ENCODE assay signal across 8 mouse cellular contexts in the genomic region with DNA sequence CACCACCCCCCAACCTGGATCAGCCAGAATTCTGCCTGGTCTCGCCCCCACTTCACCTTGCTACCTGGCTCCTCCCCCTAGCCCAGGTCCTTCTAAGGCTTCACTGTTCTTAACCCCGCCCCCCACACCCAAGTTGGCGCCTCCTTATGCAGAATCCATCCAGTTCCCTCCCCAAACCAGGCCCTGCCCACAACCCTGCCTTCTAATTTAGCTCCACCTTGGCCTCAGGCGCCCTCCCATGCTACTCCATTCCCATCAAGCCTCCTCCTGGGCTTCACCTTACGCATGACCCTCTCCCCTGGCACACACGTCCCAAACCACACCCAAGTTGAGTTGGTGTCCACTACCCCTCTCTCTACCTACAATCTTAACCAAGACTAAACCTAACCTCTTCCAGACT. TPM values are rescaled to one million over a fixed set of nuclear protein-coding genes. Genes with fewer than 3 reads are reported as not detected.
DNase-seq lines count a peak whose midpoint lies in the region; ATAC-seq lines count a peak whose summit lies in the region.

No protein-coding gene starts in this region.

- peaks cover 15% of the 10 kb centered on the region for H3K4me1 ChIP-seq in midbrain, embryonic 12.5 days
- H3K4me1 ChIP-seq in midbrain, embryonic 14.5 days (ENCODE audit: control insufficient read depth, insufficient read depth, low read length): peaks cover 10% of the 10 kb centered on the region; the same call in 1 of the 2 replicates
- H3K4me1 ChIP-seq in hindbrain, embryonic 16.5 days (ENCODE audit: control insufficient read depth, insufficient read depth, low read depth, low read length): peaks cover 13% of the 10 kb centered on the region
- peaks cover 17% of the 10 kb centered on the region for H3K4me1 ChIP-seq in neural tube, embryonic 15.5 days

- peak; percentile 51 for DNase-seq in cerebellum, adult 11-12 months
- no peak for DNase-seq in cerebellum, postnatal 4 days (ENCODE audit: low spot score in 2 of 2)
- DNase-seq in midbrain, embryonic 14.5 days: no peak
- DNase-seq in adrenal gland, adult (ENCODE audit: inconsistent age in 2 of 2, low spot score in 1 of 2): no peak

- H3K4me3 ChIP-seq in midbrain, embryonic 12.5 days: no peak overlapping the region
- no peak overlapping the region for H3K4me3 ChIP-seq in midbrain, embryonic 14.5 days (replicated peaks; ENCODE audit: low read depth, low read length)
- peak overlapping the region; percentile 44; the same call in 1 of the 2 replicates for H3K4me3 ChIP-seq in hindbrain, embryonic 16.5 days (ENCODE audit: low read length)
- H3K4me3 ChIP-seq in neural tube, embryonic 15.5 days (replicated peaks): no peak overlapping the region; the same call in 1 of the 2 replicates

- no peak overlapping the region for H3K27ac ChIP-seq in midbrain, embryonic 12.5 days (replicated peaks)
- no peak overlapping the region for H3K27ac ChIP-seq in midbrain, embryonic 14.5 days (replicated peaks; ENCODE audit: low read depth, low read length)
- no peak overlapping the region for H3K27ac ChIP-seq in hindbrain, embryonic 16.5 days (ENCODE audit: low read depth, low read length)
- H3K27ac ChIP-seq in neural tube, embryonic 15.5 days (replicated peaks): no peak overlapping the region

- peaks cover 49% of the 10 kb centered on the region for H3K27me3 ChIP-seq in midbrain, embryonic 12.5 days
- peaks cover 31% of the 10 kb centered on the region for H3K27me3 ChIP-seq in midbrain, embryonic 14.5 days (ENCODE audit: control insufficient read depth, insufficient read depth, low read length)
- peaks cover 15% of the 10 kb centered on the region for H3K27me3 ChIP-seq in hindbrain, embryonic 16.5 days (replicated peaks; ENCODE audit: control insufficient read depth, insufficient read depth, low read length)
- peaks cover 49% of the 10 kb centered on the region for H3K27me3 ChIP-seq in neural tube, embryonic 15.5 days (replicated peaks)

- no peak overlapping the region for H3K9ac ChIP-seq in midbrain, embryonic 12.5 days (replicated peaks)
- no peak overlapping the region for H3K9ac ChIP-seq in midbrain, embryonic 14.5 days (replicated peaks; ENCODE audit: low read length)
- H3K9ac ChIP-seq in hindbrain, embryonic 16.5 days (ENCODE audit: low read depth, low read length): no peak overlapping the region; the same call in 1 of the 2 replicates
- no peak overlapping the region for H3K9ac ChIP-seq in neural tube, embryonic 15.5 days (replicated peaks)

- peak overlapping the region; percentile 53; the same call in 1 of the 2 replicates for H3K4me2 ChIP-seq in midbrain, embryonic 12.5 days (replicated peaks)
- no peak overlapping the region; the same call in 1 of the 2 replicates for H3K4me2 ChIP-seq in midbrain, embryonic 14.5 days (ENCODE audit: low read length)
- H3K4me2 ChIP-seq in hindbrain, embryonic 16.5 days (ENCODE audit: low read length): peak overlapping the region; percentile 70
- H3K4me2 ChIP-seq in neural tube, embryonic 15.5 days: peak overlapping the region; percentile 82

- 13% methylated on average over 6 of the region's 6 CpGs for WGBS in midbrain, embryonic 12.5 days
- 8% methylated on average over 6 of the region's 6 CpGs for WGBS in midbrain, embryonic 14.5 days
- WGBS in hindbrain, embryonic 16.5 days: 9% methylated on average over 6 of the region's 6 CpGs
- 11% methylated on average over 6 of the region's 6 CpGs for WGBS in neural tube, embryonic 15.5 days

- ATAC-seq in midbrain, embryonic 12.5 days (ENCODE audit: low FRiP score, low read depth): no peak
- ATAC-seq in midbrain, embryonic 14.5 days (ENCODE audit: low FRiP score, low TSS enrichment): no peak
- ATAC-seq in hindbrain, embryonic 16.5 days: no peak
- no peak for ATAC-seq in neural tube, embryonic 15.5 days (ENCODE audit: low FRiP score)
- no peak for ATAC-seq in erythroblast, adult 5-6 weeks (replicated peaks; ENCODE audit: low FRiP score, poor library complexity, severe bottlenecking)

- H3K36me3 ChIP-seq in midbrain, embryonic 12.5 days: peaks cover 13% of the 10 kb centered on the region; the same call in 1 of the 2 replicates
- H3K36me3 ChIP-seq in midbrain, embryonic 14.5 days (ENCODE audit: control insufficient read depth, insufficient read depth, low read length): peaks cover 14% of the 10 kb centered on the region; the same call in 1 of the 2 replicates
- H3K36me3 ChIP-seq in hindbrain, embryonic 16.5 days (ENCODE audit: control insufficient read depth, insufficient read depth, low read length): peaks cover 8% of the 10 kb centered on the region; the same call in 1 of the 2 replicates
- H3K36me3 ChIP-seq in neural tube, embryonic 15.5 days: peaks cover 13% of the 10 kb centered on the region; the same call in 1 of the 2 replicates

- no peaks in the 10 kb centered on the region for H3K9me3 ChIP-seq in midbrain, embryonic 12.5 days
- H3K9me3 ChIP-seq in midbrain, embryonic 14.5 days (ENCODE audit: control insufficient read depth, low read length): no peaks in the 10 kb centered on the region
- H3K9me3 ChIP-seq in hindbrain, embryonic 16.5 days (ENCODE audit: control insufficient read depth, low read length): no peaks in the 10 kb centered on the region
- no peaks in the 10 kb centered on the region for H3K9me3 ChIP-seq in neural tube, embryonic 15.5 days (replicated peaks)

RNA-seq across cellular contexts. Expression of gene Cpne9, which starts 1.4 kb away (rescaled TPM):
- 0.22 and 0.34 TPM in 2 replicates for polyA plus RNA-seq in midbrain, embryonic 12.5 days (2016; fragmentation: Nextera tagmentation; extraction: Ambion mirVana)
- polyA plus RNA-seq in midbrain, embryonic 14.5 days (2014; fragmentation: Nextera tagmentation; extraction: Ambion mirVana): 4.7 and 5.5 TPM in 2 replicates
- polyA plus RNA-seq in hindbrain, embryonic 16.5 days (2015; fragmentation: Nextera tagmentation; extraction: Ambion mirVana): 9.1 and 9.6 TPM in 2 replicates
- 1.5 TPM in 2 replicates for polyA plus RNA-seq in neural tube, embryonic 15.5 days (2015; fragmentation: Nextera tagmentation; extraction: Ambion mirVana)
- 0.42 TPM in 1 of 2 replicates, not detected in the other for total RNA-seq in erythroblast, adult 5-6 weeks (2015; ENCODE audit: low replicate concordance)
- total RNA-seq in erythroblast, adult 5-6 weeks (2017; ENCODE audit: low replicate concordance): 0.51 and 2.1 TPM in 2 replicates

RNA-seq across cellular contexts. Expression of gene Brpf1, which starts 23.4 kb away (rescaled TPM):
- polyA plus RNA-seq in midbrain, embryonic 12.5 days (2016; fragmentation: Nextera tagmentation; extraction: Ambion mirVana): 29.6 and 31.2 TPM in 2 replicates
- polyA plus RNA-seq in midbrain, embryonic 14.5 days (2014; fragmentation: Nextera tagmentation; extraction: Ambion mirVana): 15.6 and 22.8 TPM in 2 replicates
- polyA plus RNA-seq in hindbrain, embryonic 16.5 days (2015; fragmentation: Nextera tagmentation; extraction: Ambion mirVana): 12.4 and 15.5 TPM in 2 replicates
- polyA plus RNA-seq in neural tube, embryonic 15.5 days (2015; fragmentation: Nextera tagmentation; extraction: Ambion mirVana): 13.8 TPM in 2 replicates
- 12.1 and 19.2 TPM in 2 replicates for total RNA-seq in erythroblast, adult 5-6 weeks (2015; ENCODE audit: low replicate concordance)
- total RNA-seq in erythroblast, adult 5-6 weeks (2017; ENCODE audit: low replicate concordance): 14.3 and 16.0 TPM in 2 replicates

RNA-seq across cellular contexts. Expression of gene Ogg1, which starts 43.3 kb away (rescaled TPM):
- polyA plus RNA-seq in midbrain, embryonic 12.5 days (2016; fragmentation: Nextera tagmentation; extraction: Ambion mirVana): 11.7 and 13.6 TPM in 2 replicates
- polyA plus RNA-seq in midbrain, embryonic 14.5 days (2014; fragmentation: Nextera tagmentation; extraction: Ambion mirVana): 9.2 and 9.8 TPM in 2 replicates
- polyA plus RNA-seq in hindbrain, embryonic 16.5 days (2015; fragmentation: Nextera tagmentation; extraction: Ambion mirVana): 7.0 and 10.6 TPM in 2 replicates
- 9.3 and 10.1 TPM in 2 replicates for polyA plus RNA-seq in neural tube, embryonic 15.5 days (2015; fragmentation: Nextera tagmentation; extraction: Ambion mirVana)
- total RNA-seq in erythroblast, adult 5-6 weeks (2015; ENCODE audit: low replicate concordance): 0.63 and 3.1 TPM in 2 replicates
- 7.6 TPM in 1 of 2 replicates, not detected in the other for total RNA-seq in erythroblast, adult 5-6 weeks (2017; ENCODE audit: low replicate concordance)

RNA-seq across cellular contexts. Expression of gene Mtmr14, which starts 45.9 kb away (rescaled TPM):
- 48.1 and 48.7 TPM in 2 replicates for polyA plus RNA-seq in midbrain, embryonic 12.5 days (2016; fragmentation: Nextera tagmentation; extraction: Ambion mirVana)
- 38.6 and 40.4 TPM in 2 replicates for polyA plus RNA-seq in midbrain, embryonic 14.5 days (2014; fragmentation: Nextera tagmentation; extraction: Ambion mirVana)
- polyA plus RNA-seq in hindbrain, embryonic 16.5 days (2015; fragmentation: Nextera tagmentation; extraction: Ambion mirVana): 34.1 and 34.6 TPM in 2 replicates
- polyA plus RNA-seq in neural tube, embryonic 15.5 days (2015; fragmentation: Nextera tagmentation; extraction: Ambion mirVana): 30.2 and 36.7 TPM in 2 replicates
- total RNA-seq in erythroblast, adult 5-6 weeks (2015; ENCODE audit: low replicate concordance): 19.0 and 35.0 TPM in 2 replicates
- 25.5 and 42.9 TPM in 2 replicates for total RNA-seq in erythroblast, adult 5-6 weeks (2017; ENCODE audit: low replicate concordance)
